Mouse (Mus musculus) small intestine, adult 2 months (tissue): ENCODE data around the gene Atf7.
"Not testable (repeated sequence)": the region's sequence is repeated elsewhere in the genome, so short reads cannot be mapped to it uniquely, and the experiment has no call there.

Experiments
- CTCF ChIP-seq: fragments of 200-500 bp; IDR thresholded peaks from 2 replicates; pipeline ENCODE4 v1.5.1; 2012; ENCODE audit warnings: low read depth, mild to moderate bottlenecking, control low read depth, inconsistent platforms, low read length, moderate library complexity, mixed read lengths; ENCODE audit not compliant: insufficient replicate concordance, insufficient read length; ENCODE audit errors: extremely low read depth
- POLR2A ChIP-seq: fragments of 200-500 bp; IDR thresholded peaks from 2 replicates; pipeline ENCODE4 v1.6.1; 2012; ENCODE audit warnings: low read depth, mild to moderate bottlenecking, control low read depth, inconsistent platforms, low read length, moderate library complexity

- not testable (repeated sequence) for TF ChIP-seq CTCF, POLR2A
These were observed 26.8 kb upstream of the Atf7 start for GRCm38 (mm10) chr15:102651928-102652660.
